Mouse (Mus musculus): Measurements from ENCODE around the gene Ogt.
A peak's percentile ranks its signal among the peaks of the same experiment; 100 is the strongest.

Ogt gene

DNA sequence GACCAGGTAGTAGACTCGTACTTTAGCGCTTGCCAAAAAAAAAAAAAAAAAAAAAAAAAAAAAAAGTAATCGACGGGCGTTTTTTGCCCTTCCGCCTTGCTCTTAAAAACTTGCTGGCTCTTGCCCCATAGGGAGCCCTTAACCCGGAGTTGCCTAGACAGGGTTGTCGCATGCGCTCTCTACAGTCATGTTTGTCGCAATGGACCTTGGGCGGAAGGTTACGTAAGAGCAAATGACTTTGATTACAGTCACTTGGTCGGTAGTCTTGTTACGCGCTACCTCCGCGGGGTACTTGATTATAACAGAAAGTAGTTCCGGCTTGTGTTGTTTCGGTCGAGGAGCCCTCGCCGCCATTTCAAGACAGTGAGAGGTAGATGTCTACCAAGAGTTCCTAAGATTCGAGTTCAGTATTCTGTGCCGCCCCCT is at the start of gene Ogt:
Ogt (plus strand) TSS at position 320 of the 426 bp plus-strand sequence.
- peak; percentile 94 for DNase-seq (ENCODE audit: low read depth)

GRCm38 (mm10) chrX:101616183-101616582 is 23.7 kb upstream of the Ogt start:
- DNase-seq (ENCODE audit: low read depth), result no peak

- no peak for DNase-seq (ENCODE audit: low read depth)
These were observed 22.0 kb upstream of the Ogt start for GRCm38 (mm10) chrX:101617889-101618288.

GRCm38 (mm10) chrX:101620317-101620716 is 19.5 kb upstream of the Ogt start:
- DNase-seq (ENCODE audit: low read depth), result no peak

DNA sequence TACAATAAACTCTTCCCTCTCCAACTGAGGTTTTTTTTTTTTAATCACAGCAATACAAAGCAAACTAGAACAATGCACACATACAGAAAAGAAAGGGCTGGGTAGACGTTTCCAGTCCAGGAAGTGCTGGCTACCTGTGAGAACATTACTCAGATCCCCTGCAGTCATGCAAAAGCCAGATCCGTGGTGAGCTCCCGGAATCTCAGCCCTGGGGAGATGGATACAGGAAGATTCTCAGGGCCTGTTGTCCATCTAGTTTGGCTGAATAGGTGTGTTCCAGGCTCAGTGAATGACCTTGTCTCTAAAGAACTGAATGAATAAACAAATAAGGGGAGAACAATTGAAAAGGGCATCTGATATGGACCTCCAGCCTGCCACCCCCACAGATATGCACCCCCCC is 17.3 kb upstream of the Ogt start:
- no peak for DNase-seq (ENCODE audit: low read depth)

DNA sequence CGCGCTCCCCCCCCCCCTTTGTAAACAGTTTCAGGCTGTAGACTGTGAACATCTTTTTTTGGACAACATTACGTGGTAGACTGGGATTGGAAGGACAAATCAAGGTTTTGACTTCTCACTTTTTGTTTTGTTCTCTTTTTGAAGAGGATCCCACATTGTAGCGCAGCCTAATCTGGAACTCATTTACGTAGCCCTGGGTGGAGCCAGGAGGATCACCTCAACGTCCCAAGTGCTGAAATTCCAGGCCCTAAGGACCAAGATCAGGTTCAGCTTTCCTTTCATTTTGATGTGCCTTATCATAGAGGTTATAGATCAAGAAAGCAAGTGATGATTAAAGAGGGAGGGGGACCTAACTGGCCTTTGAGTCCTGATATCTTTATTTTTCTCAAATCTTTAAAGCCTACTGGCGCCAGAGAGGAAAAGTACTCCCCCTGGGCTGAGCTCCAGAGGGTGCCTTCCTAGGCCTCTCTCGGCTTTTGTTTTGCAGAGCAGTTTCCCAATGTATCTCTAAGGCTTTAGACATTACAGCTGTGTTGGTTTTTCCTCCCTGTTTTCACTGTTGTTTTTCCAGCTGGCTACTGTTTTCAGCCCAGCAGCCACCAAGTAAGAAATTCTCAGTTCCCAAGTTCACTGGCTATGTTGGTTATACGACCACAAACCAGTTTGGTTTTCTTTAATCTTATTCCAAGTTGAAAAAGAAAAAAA is 2.9 kb upstream of the Ogt start:
- DNase-seq (ENCODE audit: low read depth), result no peak

GRCm38 (mm10) chrX:101638856-101639255 is 1.0 kb upstream of the Ogt start:
- DNase-seq (ENCODE audit: low read depth), result peak; percentile 62

- no peak for DNase-seq (ENCODE audit: low read depth)
These were observed 554 bp upstream of the Ogt start for GRCm38 (mm10) chrX:101639306-101639705.

GRCm38 (mm10) chrX:101640194-101641160 is 617 bp downstream of the Ogt start:
- peak; percentile 59 for DNase-seq (ENCODE audit: low read depth)

- DNase-seq (ENCODE audit: low read depth), result no peak
These were observed 1.3 kb downstream of the Ogt start for GRCm38 (mm10) chrX:101641161-101641530.

DNA sequence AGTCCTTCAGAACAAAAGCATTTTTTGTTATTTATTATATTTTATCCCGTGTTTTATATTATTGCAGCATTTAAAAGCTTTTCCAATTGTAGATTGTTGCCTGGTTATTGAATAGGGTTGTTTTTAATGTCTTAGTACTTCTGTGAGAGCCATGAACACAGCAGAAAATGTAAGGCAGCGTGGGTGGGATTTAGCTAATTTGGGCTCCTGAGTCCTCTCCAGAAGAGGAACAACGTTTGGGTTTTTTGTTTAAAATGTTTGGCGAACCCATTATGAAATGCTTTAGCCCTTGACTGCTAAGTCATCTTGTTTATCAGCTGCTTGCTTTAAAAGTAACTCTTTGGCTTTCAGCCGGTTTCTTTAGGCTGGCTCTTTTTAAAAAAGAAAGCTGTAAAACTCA is 2.2 kb downstream of the Ogt start:
- peak; percentile 32 for DNase-seq (ENCODE audit: low read depth)

- DNase-seq (ENCODE audit: low read depth), result peak; percentile 27
These were observed 5.4 kb downstream of the Ogt start for GRCm38 (mm10) chrX:101645286-101645685.

GRCm38 (mm10) chrX:101646621-101647020 is 6.8 kb downstream of the Ogt start:
- no peak for DNase-seq (ENCODE audit: low read depth)

DNA sequence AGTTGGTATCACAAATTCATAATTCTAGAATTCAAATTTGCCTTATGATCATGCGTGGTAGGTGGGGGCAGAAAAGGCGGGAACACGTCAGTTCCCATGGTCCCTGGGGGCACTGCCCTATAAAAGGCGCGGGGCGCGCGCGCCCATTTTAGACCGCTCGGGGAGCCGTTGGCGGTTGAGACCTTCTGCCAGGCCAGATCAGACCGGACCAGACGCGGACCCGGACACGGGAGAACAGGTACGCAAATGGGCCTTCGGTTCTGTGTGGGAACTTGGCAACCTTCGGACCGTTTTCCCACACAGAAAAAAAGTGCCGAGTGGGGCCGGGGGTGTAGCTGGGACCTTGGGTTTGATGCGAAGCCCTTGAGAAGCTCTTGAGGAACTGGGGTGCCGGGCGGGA is 55.8 kb downstream of the Ogt start:
- no peak for DNase-seq (ENCODE audit: low read depth)

DNA sequence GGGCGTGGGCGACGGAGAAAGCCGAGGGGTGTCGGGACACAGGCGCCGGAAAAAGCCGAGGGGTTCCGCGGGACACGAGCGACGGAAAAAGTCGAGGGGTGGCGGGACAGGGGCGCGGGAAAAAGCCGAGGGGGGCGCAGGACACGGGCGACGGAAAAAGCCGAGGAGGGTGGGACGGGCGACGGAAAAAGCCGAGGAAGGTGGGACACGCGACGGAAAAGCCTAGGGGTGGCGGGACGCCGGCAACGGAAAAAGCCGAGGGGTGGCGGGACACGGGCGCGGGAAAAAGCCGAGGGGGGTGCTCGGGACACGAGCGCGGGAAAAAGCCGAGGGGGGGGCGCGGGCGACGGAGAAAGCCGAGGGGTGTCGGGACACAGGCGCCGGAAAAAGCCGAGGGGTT is 57.7 kb downstream of the Ogt start:
- no peak for DNase-seq (ENCODE audit: low read depth)

DNA sequence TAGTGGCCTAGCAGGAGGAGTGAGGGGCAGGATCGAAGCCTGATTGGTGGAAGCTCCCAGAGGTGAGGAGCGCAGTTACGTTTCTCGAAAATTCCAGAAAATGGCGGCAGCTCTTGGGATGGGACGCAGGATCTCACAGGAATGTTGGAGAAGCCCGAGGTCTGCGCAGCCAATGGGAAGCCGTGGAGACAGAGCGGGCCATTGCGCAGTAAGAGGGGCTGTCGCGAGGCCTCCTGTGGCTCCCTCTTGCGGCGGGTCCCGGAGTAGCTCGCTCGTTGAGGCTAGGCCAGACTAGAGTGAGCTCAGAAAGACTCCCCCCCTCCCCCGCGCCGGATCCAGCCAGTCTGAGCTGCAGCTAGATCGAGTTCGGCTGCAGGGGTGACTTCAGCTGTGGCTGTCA is 58.4 kb downstream of the Ogt start:
- DNase-seq (ENCODE audit: low read depth), result no peak

- DNase-seq (ENCODE audit: low read depth), result no peak
These were observed 65.3 kb downstream of the Ogt start for GRCm38 (mm10) chrX:101705111-101705510.

GRCm38 (mm10) chrX:101720401-101720800 is 80.5 kb downstream of the Ogt start:
- no peak for DNase-seq (ENCODE audit: low read depth)

DNA sequence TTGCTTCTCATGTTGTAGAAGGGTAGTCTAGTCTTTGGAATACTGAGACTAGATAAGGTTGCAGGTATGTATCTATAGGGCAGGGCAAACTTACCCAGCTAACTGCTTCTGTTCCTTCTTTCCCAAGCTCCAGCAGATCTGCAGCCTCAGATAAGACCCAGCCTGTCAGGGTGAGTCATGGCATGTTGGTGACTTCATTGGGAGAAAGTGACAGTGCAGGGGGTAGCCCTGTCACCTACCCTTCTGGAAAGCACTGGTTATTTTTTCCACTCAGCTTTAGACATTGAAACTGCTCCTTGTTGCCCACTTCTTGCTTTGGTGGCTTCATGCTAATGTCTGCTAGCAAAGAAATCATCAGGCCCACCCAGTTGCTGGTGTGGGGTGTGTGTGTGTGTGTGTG is 90.2 kb downstream of the Ogt start:
- DNase-seq (ENCODE audit: low read depth), result peak; percentile 27

GRCm38 (mm10) chrX:101732644-101733043 is 92.8 kb downstream of the Ogt start:
- peak; percentile 32 for DNase-seq (ENCODE audit: low read depth)

GRCm38 (mm10) chrX:101733288-101733687 is 93.4 kb downstream of the Ogt start:
- DNase-seq (ENCODE audit: low read depth), result no peak

DNA sequence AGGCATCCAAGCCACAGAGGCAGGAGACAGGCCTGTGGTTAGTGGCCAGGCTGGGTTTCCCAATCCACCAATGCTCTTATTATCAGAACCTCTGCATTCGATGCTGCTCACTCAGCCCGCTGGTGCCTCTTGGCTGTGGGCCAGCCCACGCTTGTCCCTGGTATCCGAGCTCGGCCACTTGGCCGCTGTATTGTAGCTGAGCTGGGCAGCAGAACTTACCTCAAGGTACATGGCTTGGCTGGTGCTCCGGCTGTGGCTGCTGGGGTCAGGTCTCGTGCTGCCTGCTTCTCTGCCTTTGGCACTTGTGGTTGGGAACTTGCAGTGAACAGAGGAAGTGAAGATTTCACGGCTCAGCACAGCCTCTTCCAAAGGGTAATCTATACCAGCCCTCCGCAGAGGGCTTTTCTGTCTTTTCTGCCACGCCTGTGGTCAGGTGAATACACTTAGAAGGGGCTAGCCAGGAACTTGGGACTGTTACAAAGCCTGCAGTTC is 94.0 kb downstream of the Ogt start, which contains the start of gene Cxcr3:
Cxcr3 (minus strand) TSS at position 442 of the 492 bp plus-strand sequence.
- DNase-seq (ENCODE audit: low read depth), result peak; percentile 70

All from induced T-regulatory cell, adult 2 months (primary cell).